Mouse (Mus musculus) myocyte (in vitro differentiated cells): ENCODE results near the gene Fam19a1. TPM values are rescaled to one million over a fixed set of nuclear protein-coding genes. Genes with fewer than 3 reads are reported as not detected.
"Not testable (repeated sequence)": the region's sequence is repeated elsewhere in the genome, so short reads cannot be mapped to it uniquely, and the experiment has no call there.

Source experiments
- H3K27me3 ChIP-seq: one replicate; pipeline ENCODE4 v1.6.1; 2011; ENCODE audit not compliant: control insufficient read depth, insufficient read depth, insufficient read length
- H3K36me3 ChIP-seq: one replicate; pipeline ENCODE4 v1.6.1; 2011; ENCODE audit not compliant: control insufficient read depth, insufficient read depth
- H3K4me2 ChIP-seq: one replicate; pipeline ENCODE4 v1.6.1; 2011; ENCODE audit warnings: low read depth, control low read depth
- H3K4me3 ChIP-seq: one replicate; pipeline ENCODE4 v1.5.1; 2011; ENCODE audit warnings: mild to moderate bottlenecking, control low read depth, moderate library complexity
- H3K79me2 ChIP-seq: one replicate; pipeline ENCODE4 v1.6.1; 2011; ENCODE audit not compliant: control insufficient read depth, insufficient read depth
- H3ac ChIP-seq: one replicate; pipeline ENCODE4 v1.6.1; 2011; ENCODE audit not compliant: control insufficient read depth, insufficient read length
- CEBPB ChIP-seq: IDR thresholded peaks from 2 replicates; pipeline ENCODE4 v1.6.1; 2011; ENCODE audit warnings: mild to moderate bottlenecking, moderate library complexity; ENCODE audit not compliant: poor library complexity, insufficient read depth, severe bottlenecking
- E2F4 ChIP-seq: IDR thresholded peaks from one replicate; pipeline ENCODE4 v1.6.1; 2011; ENCODE audit warnings: mild to moderate bottlenecking, control low read depth, moderate library complexity; ENCODE audit not compliant: insufficient read depth
- MAX ChIP-seq: IDR thresholded peaks from one replicate; pipeline ENCODE4 v1.6.1; 2011; ENCODE audit warnings: low read depth, mild to moderate bottlenecking, control low read depth
- MYOD1 ChIP-seq, 3 experiments: IDR thresholded peaks; one replicate each; pipeline ENCODE4 v1.6.1; 2011; ENCODE audit warnings: control low read depth in 2 of 3, low read depth in 2 of 3, mild to moderate bottlenecking in 2 of 3, moderate library complexity in 1 of 3; ENCODE audit not compliant: insufficient read length in 2 of 3, control insufficient read depth in 1 of 3
- MYOG ChIP-seq, 3 experiments: IDR thresholded peaks; one replicate each; pipeline ENCODE4 v1.6.1; 2011; ENCODE audit warnings: control low read depth in 2 of 3, low read depth in 2 of 3, mild to moderate bottlenecking in 2 of 3; ENCODE audit not compliant: insufficient read length in 2 of 3, control insufficient read depth in 1 of 3, insufficient read depth in 1 of 3
- POLR2A ChIP-seq: IDR thresholded peaks from one replicate; pipeline ENCODE4 v1.6.1; 2011; ENCODE audit warnings: low read depth, mild to moderate bottlenecking, control low read depth, moderate library complexity; ENCODE audit not compliant: insufficient read length
- POLR2AphosphoS2 ChIP-seq: IDR thresholded peaks from one replicate; pipeline ENCODE4 v1.6.1; 2011; ENCODE audit warnings: low read depth, control low read depth; ENCODE audit not compliant: insufficient read length
- REST ChIP-seq: IDR thresholded peaks from one replicate; pipeline ENCODE4 v1.6.1; 2011; ENCODE audit warnings: mild to moderate bottlenecking, control low read depth, moderate library complexity; ENCODE audit not compliant: insufficient read depth, insufficient read length
- SRF ChIP-seq: IDR thresholded peaks from one replicate; pipeline ENCODE4 v1.6.1; 2011; ENCODE audit warnings: low read depth; ENCODE audit not compliant: control insufficient read depth, insufficient read length
- TCF12 ChIP-seq: IDR thresholded peaks from one replicate; pipeline ENCODE4 v1.6.1; 2011; ENCODE audit warnings: mild to moderate bottlenecking, control low read depth; ENCODE audit not compliant: poor library complexity, insufficient read depth, severe bottlenecking
- TCF3 ChIP-seq: IDR thresholded peaks from one replicate; pipeline ENCODE4 v1.6.1; 2011; ENCODE audit warnings: low read depth, control low read depth; ENCODE audit not compliant: insufficient read length
- USF1 ChIP-seq: IDR thresholded peaks from one replicate; pipeline ENCODE4 v1.6.1; 2011; ENCODE audit warnings: low read depth, mild to moderate bottlenecking, control low read depth, moderate library complexity
- polyA plus RNA-seq: library from polyadenylated mRNA; unstranded; fragments of >200 nt; fragmentation: generic; extraction: Trizol; gene quantifications from one replicate; pipeline ENCODE4 v1.2.1, GENCODE M21; 2012; ENCODE audit warnings: missing spikeins

Fam19a1 gene
- polyA plus RNA-seq, 1 experiment: 0.02 TPM

DNA sequence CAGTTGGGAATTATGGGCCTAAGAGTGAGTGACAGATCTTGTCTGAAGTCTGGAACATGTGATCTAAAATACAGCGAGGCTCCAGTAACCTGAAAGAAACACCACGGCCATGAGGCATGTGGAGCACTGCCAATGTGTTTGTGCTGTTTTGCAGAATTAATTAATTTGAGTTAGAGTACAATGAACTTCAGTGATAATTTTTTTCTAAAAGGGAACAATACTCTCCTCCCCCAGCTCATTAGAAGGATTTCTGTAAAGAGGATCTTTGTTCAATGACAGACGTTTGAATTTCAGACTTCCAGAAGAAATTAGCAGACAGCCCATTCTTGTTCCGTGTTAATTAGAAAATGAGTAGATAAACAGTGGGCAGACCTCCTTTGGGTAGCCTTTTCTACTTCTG is 70.4 kb downstream of the Fam19a1 start:
- no peaks in the 10 kb centered on the region for H3K79me2 ChIP-seq
- H3K4me2 ChIP-seq: no peak overlapping the region
- TF ChIP-seq USF1 (no peak), POLR2AphosphoS2 (no peak)

GRCm38 (mm10) chr6:96186517-96186916 is 73.6 kb downstream of the Fam19a1 start:
- TF ChIP-seq MYOD1 (IDR thresholded peaks at IDR 0.05; ENCODE audit: control insufficient read depth in 1 of 3, insufficient read length in 2 of 3, low read depth in 2 of 3) (no peak), CEBPB (no peak), SRF (no peak), USF1 (no peak), MAX (no peak), E2F4 (no peak), POLR2A (no peak), MYOG (IDR thresholded peaks at IDR 0.05; ENCODE audit: control insufficient read depth in 1 of 3, insufficient read depth in 1 of 3, insufficient read length in 2 of 3, low read depth in 2 of 3) (no peak), POLR2AphosphoS2 (no peak), REST (no peak)
- H3K79me2 ChIP-seq: no peaks in the 10 kb centered on the region

More for the DNA sequence above, 70.4 kb downstream of the Fam19a1 start:
- H3K27me3 ChIP-seq: no peaks in the 10 kb centered on the region
- H3K36me3 ChIP-seq: no peaks in the 10 kb centered on the region
- H3K4me3 ChIP-seq: no peak overlapping the region
- no peak overlapping the region for H3ac ChIP-seq

DNA sequence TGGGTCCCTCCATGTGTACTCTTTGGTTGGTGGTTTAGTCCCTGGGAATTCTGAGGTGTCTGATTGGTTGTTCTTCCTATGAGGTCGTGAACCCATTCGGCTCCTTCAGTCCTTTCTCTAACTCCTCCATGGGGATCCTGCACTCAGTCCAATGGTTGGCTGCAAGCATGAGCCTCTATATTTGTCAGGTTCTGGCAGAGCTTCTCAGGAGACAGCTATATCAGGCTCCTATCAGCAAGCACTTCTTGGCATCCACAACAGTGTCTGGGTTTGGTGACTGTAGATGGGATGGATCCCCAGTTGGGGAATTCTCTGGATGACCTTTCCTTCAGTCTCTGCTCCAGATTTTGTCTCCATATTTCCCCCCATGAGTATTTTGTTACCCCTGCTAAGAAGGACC is 86.0 kb downstream of the Fam19a1 start:
- not testable (repeated sequence) for H3K4me3 ChIP-seq

More at GRCm38 (mm10) chr6:96186517-96186916, 73.6 kb downstream of the Fam19a1 start:
- Histone ChIP-seq H3ac (no peak overlapping the region), H3K4me2 (no peak overlapping the region), H3K4me3 (no peak overlapping the region), H3K27me3 (no peaks in the 10 kb centered on the region), H3K36me3 (no peaks in the 10 kb centered on the region)

GRCm38 (mm10) chr6:96205395-96205794 is 92.4 kb downstream of the Fam19a1 start:
- Histone ChIP-seq H3K4me2 (no peak overlapping the region), H3K36me3 (no peaks in the 10 kb centered on the region), H3K4me3 (no peak overlapping the region), H3K27me3 (no peaks in the 10 kb centered on the region), H3ac (no peak overlapping the region), H3K79me2 (no peaks in the 10 kb centered on the region)
- TF ChIP-seq USF1 (no peak), POLR2A (no peak), CEBPB (no peak), TCF3 (no peak), E2F4 (no peak), SRF (no peak), TCF12 (no peak), MYOD1 (IDR thresholded peaks at IDR 0.05; ENCODE audit: control insufficient read depth in 1 of 3, insufficient read length in 2 of 3, low read depth in 2 of 3) (no peak), MAX (no peak)

More for the DNA sequence above, 86.0 kb downstream of the Fam19a1 start:
- not testable (repeated sequence) for H3K36me3 ChIP-seq, H3K4me2 ChIP-seq, H3ac ChIP-seq, H3K27me3 ChIP-seq, H3K79me2 ChIP-seq

- Histone ChIP-seq H3K27me3 (no peaks in the 10 kb centered on the region), H3K79me2 (no peaks in the 10 kb centered on the region), H3K4me2 (no peak overlapping the region), H3K36me3 (no peaks in the 10 kb centered on the region), H3ac (no peak overlapping the region), H3K4me3 (no peak overlapping the region)
- TF ChIP-seq MYOG (IDR thresholded peaks at IDR 0.05; ENCODE audit: control insufficient read depth in 1 of 3, insufficient read depth in 1 of 3, insufficient read length in 2 of 3, low read depth in 2 of 3) (no peak), E2F4 (no peak), MAX (no peak), POLR2AphosphoS2 (no peak), CEBPB (no peak)
Observed at GRCm38 (mm10) chr6:96234806-96235205, 121.9 kb downstream of the Fam19a1 start.

- TF ChIP-seq POLR2A (no peak), USF1 (no peak), POLR2AphosphoS2 (no peak), TCF3 (no peak), REST (no peak), MYOG (IDR thresholded peaks at IDR 0.05; ENCODE audit: control insufficient read depth in 1 of 3, insufficient read depth in 1 of 3, insufficient read length in 2 of 3, low read depth in 2 of 3) (no peak), SRF (no peak), E2F4 (no peak)
- no peak overlapping the region for H3K4me2 ChIP-seq
- H3K27me3 ChIP-seq: no peaks in the 10 kb centered on the region
- H3K79me2 ChIP-seq: no peaks in the 10 kb centered on the region
- H3K4me3 ChIP-seq: no peak overlapping the region
- H3K36me3 ChIP-seq: no peaks in the 10 kb centered on the region
- no peak overlapping the region for H3ac ChIP-seq
Observed at GRCm38 (mm10) chr6:96244320-96244719, 131.4 kb downstream of the Fam19a1 start.
